Mouse (Mus musculus) kidney, embryonic 14.5 days (tissue): ENCODE measurements around the gene Apba3. TPM values are rescaled to one million over a fixed set of nuclear protein-coding genes. Genes with fewer than 3 reads are reported as not detected.

Source experiments
- ATAC-seq: fragments of 200-750 bp; cut with Nextera tagmentation; 2 replicates; pipeline ENCODE4 v1.8.0; 2017; ENCODE audit warnings: moderate number of reproducible peaks, mild to moderate bottlenecking, moderate TSS enrichment, moderate library complexity; ENCODE audit not compliant: low FRiP score, low TSS enrichment
- H3K27ac ChIP-seq: fragments of 300-500 bp; sonication (generic); 2 replicates; pipeline ENCODE4 v1.5.1; 2014; ENCODE audit warnings: low read depth, mild to moderate bottlenecking, low read length, moderate library complexity, mixed read lengths
- H3K27me3 ChIP-seq: fragments of 300-500 bp; sonication (generic); 2 replicates; pipeline ENCODE4 v1.6.1; 2014; ENCODE audit warnings: mild to moderate bottlenecking, low read length; ENCODE audit not compliant: control insufficient read depth, insufficient read depth
- H3K36me3 ChIP-seq: fragments of 300-500 bp; sonication (generic); 2 replicates; pipeline ENCODE4 v1.6.1; 2014; ENCODE audit warnings: low read length, mixed read lengths; ENCODE audit not compliant: control insufficient read depth, insufficient read depth
- H3K4me1 ChIP-seq: fragments of 300-500 bp; sonication (generic); 2 replicates; pipeline ENCODE4 v1.6.1; 2014; ENCODE audit warnings: low read length, mixed read lengths; ENCODE audit not compliant: control insufficient read depth, insufficient read depth
- H3K4me2 ChIP-seq: fragments of 300-500 bp; sonication (generic); replicated peaks from 2 replicates; pipeline ENCODE4 v1.6.1; 2014; ENCODE audit warnings: low read depth, mild to moderate bottlenecking, low read length
- H3K4me3 ChIP-seq: fragments of 300-500 bp; sonication (generic); 2 replicates; pipeline ENCODE4 v1.5.1; 2014; ENCODE audit warnings: mild to moderate bottlenecking, low read length
- H3K9ac ChIP-seq: fragments of 300-500 bp; sonication (generic); 2 replicates; pipeline ENCODE4 v1.6.1; 2014; ENCODE audit warnings: low read depth, mild to moderate bottlenecking, low read length, moderate library complexity
- H3K9me3 ChIP-seq: fragments of 300-500 bp; sonication (generic); 2 replicates; pipeline ENCODE4 v1.6.1; 2016; ENCODE audit warnings: low read length; ENCODE audit not compliant: control insufficient read depth
- WGBS: fragments of 180-500 bp; shearing (Covaris S2); extraction: QIAGEN DNeasy Blood & Tissue Kit; methylation state at CpG from one replicate; pipeline ENCODE4 v1.1.7; 2014; 5-methylcytosine and 5-hydroxymethylcytosine counted together
- polyA plus RNA-seq: library from polyadenylated mRNA; unstranded; fragments of >200 nt; fragmentation: Nextera tagmentation; extraction: Ambion mirVana; gene quantifications from 2 replicates; pipeline ENCODE4 v1.2.1, GENCODE M21; 2014

The Apba3 gene
- polyA plus RNA-seq, 1 experiment from 2014 or later: 51.4 TPM

DNA sequence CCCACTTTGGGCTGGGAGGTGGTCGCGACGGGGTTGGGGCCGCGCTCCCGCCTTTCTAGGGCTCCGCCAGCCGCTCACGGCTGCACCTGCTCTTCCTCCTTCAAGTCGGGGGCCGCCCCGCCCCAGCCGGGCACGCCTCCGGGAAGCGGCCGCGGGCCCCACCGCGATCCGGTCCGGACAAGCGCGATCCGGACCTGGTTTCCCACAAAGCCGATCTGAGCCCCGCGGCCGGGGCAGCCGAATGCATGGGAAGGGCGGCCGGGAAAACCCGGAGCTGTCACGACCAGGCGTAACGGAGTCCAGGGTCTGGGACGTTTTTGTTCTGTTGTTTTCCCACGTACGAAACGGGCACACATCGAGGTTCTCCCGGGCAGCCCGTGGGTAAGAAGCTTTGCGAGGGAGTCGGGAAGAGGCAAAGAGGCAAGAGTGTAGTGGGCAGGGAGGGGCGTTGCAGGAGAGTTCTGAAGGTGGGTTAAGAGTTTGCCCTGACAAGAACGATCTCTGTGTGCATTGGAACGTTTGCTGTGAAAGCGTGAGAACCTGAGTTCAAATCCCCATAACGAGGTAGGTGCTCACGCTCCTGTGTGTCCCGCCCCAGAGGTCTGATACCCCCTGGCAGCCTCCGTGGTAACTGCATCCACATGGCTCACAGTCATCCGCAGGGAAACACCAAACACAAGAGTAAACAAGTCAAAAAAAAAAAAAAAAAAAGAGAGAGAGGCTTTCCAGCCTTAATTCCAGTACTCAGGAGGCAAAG is 19.1 kb downstream of the Apba3 start:
- Histone ChIP-seq H3K4me1 (peaks cover 16% of the 10 kb centered on the region; the same call in 1 of the 2 replicates), H3K27me3 (peaks cover 33% of the 10 kb centered on the region)

DNA sequence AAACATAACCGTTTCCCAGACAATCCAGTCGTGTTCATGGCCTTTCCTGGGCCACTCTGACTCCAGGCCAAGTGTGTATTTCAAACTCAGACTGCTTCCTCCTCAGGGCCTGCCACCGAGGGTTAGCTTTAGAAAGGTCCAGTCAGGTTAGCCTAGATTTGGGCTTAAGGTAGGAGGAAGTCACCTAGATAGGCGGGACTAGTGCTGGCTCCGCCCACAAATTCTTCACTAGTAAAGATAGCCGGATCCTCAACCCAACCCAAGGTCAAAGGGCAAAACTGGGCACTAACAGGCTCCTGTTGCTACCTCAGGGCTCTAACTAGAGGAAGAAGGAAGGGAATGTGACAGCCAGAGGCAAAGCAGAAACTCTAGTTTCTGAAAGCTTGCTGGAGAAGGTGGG is 19.8 kb downstream of the Apba3 start:
- no peak overlapping the region for H3K4me2 ChIP-seq
- H3K4me3 ChIP-seq: no peak overlapping the region; the same call in 1 of the 2 replicates
- peaks cover 16% of the 10 kb centered on the region; the same call in 1 of the 2 replicates for H3K4me1 ChIP-seq
- peaks cover 39% of the 10 kb centered on the region for H3K27me3 ChIP-seq
- H3K9me3 ChIP-seq: no peaks in the 10 kb centered on the region
- H3K36me3 ChIP-seq: no peaks in the 10 kb centered on the region
- H3K27ac ChIP-seq: no peak overlapping the region
- 38% methylated on average over 6 of the region's 6 CpGs for WGBS
- ATAC-seq: no peak
- no peak overlapping the region for H3K9ac ChIP-seq

More for the DNA sequence above, 19.1 kb downstream of the Apba3 start:
- ATAC-seq: peak; percentile 67
- H3K9me3 ChIP-seq: no peaks in the 10 kb centered on the region
- peak overlapping the region; percentile 52 for H3K4me3 ChIP-seq
- H3K9ac ChIP-seq: peak overlapping the region; percentile 65
- 2% methylated on average over 54 of the region's 54 CpGs for WGBS
- H3K4me2 ChIP-seq: peak overlapping the region; percentile 85
- no peak overlapping the region for H3K27ac ChIP-seq
- H3K36me3 ChIP-seq: no peaks in the 10 kb centered on the region

DNA sequence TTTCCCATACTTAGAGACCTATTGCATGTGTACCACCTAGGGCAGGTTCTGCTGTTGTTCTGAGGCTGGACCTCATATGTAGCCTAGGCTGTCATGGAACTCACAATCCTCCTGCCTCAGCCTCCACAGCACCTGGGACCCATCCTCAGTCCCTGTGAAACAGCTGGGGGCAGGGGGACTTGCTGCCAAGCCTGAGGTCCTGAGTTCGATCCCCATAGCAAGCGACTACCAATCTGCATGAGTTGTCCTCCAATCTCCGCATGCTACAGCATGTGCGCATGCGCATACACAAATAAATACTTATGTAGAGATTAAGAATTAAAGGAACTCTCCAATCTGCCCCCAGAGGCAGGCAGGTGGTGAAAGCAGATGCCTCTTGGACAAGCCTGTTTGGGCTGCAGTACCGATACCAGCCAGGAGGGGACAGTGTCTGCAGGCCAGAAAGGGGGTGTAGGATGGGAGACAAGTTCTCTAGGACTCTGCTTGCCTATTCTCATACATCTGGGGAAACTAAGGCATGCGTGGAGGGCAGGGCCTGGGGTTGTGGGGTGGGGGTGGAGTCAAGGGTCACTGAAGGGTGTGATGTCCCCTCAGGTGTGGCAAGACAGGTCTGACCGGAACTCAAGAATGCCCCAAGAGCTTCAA is 20.9 kb downstream of the Apba3 start:
- peaks cover 39% of the 10 kb centered on the region for H3K27me3 ChIP-seq
- H3K36me3 ChIP-seq: no peaks in the 10 kb centered on the region
- H3K4me3 ChIP-seq: no peak overlapping the region
- ATAC-seq: no peak
- H3K9ac ChIP-seq: no peak overlapping the region
- no peaks in the 10 kb centered on the region for H3K9me3 ChIP-seq
- H3K4me2 ChIP-seq: peak overlapping the region; percentile 17; the same call in 1 of the 2 replicates
- H3K27ac ChIP-seq: no peak overlapping the region
- WGBS: 63% methylated on average over 8 of the region's 8 CpGs
- H3K4me1 ChIP-seq: peaks cover 16% of the 10 kb centered on the region; the same call in 1 of the 2 replicates

DNA sequence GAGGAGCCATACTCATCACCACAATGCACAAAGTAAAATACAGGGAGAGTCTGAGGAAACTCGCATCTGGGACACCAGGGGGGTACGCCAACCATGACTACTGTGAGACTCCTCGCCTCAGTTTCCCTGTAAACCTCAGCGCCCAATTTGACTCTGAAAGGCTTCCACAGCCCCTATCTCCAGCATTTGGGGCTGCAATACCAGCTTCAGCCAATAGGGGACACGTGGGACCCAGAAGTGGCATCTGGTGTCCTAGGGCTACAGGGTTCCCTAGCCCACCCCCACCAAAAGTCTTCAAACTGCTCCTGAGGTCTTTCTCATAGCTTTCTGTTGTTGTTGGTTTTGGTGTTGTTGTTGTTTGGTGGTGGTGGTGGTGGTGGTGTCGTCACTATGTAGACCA is 21.8 kb downstream of the Apba3 start:
- no peak for ATAC-seq
- H3K27ac ChIP-seq: no peak overlapping the region
- H3K9me3 ChIP-seq: no peaks in the 10 kb centered on the region
- H3K27me3 ChIP-seq: peaks cover 35% of the 10 kb centered on the region
- H3K4me2 ChIP-seq: no peak overlapping the region
- WGBS: 44% methylated on average over 6 of the region's 6 CpGs
- no peak overlapping the region for H3K9ac ChIP-seq
- H3K4me3 ChIP-seq: no peak overlapping the region
- no peaks in the 10 kb centered on the region for H3K36me3 ChIP-seq
- peaks cover 19% of the 10 kb centered on the region for H3K4me1 ChIP-seq

DNA sequence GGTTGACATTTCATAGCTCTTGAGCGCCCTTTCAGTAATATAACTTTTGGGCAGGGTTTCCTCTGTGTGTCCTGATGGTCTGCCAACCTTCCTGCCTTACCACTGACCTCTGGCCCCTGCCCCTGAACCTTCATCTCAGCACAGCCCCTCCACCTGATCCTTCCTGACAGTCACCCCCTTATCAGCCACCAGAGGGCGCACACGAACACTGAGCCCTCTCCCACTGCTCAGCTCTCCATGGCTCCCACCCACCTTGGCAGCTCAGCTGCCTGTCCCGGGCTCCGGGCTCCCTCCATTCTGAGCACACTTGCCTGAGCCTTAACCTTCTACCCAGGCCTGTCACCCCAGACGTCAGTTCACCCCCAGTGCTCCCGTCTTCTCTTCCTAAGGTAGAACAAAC is 22.5 kb downstream of the Apba3 start:
- ATAC-seq: no peak
- 3% methylated on average over 7 of the region's 7 CpGs for WGBS
- Histone ChIP-seq H3K4me1 (peaks cover 24% of the 10 kb centered on the region), H3K27me3 (peaks cover 28% of the 10 kb centered on the region), H3K36me3 (no peaks in the 10 kb centered on the region), H3K9ac (no peak overlapping the region), H3K4me2 (no peak overlapping the region), H3K27ac (no peak overlapping the region), H3K4me3 (no peak overlapping the region), H3K9me3 (no peaks in the 10 kb centered on the region)

DNA sequence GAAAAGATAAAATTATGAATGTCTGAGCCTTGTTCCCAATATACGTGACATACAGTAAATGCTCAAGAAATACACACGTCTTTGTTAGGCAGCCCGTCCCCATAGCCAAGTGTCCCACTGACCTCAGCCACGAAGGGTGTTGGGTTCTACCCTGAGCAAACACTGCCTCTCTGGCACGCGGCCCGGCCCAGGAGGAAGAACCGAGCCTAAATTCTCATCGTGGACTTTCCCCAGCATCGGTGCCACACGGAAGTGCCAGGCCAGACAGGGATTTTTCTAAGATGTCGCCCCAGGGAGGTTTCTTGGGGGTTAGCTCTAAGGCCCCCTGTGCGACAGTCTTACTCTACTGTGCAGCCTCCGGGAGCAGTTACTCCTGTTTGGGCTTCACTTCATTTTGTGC is 23.1 kb downstream of the Apba3 start:
- Histone ChIP-seq H3K4me1 (peaks cover 28% of the 10 kb centered on the region), H3K27ac (no peak overlapping the region), H3K36me3 (no peaks in the 10 kb centered on the region), H3K27me3 (peaks cover 23% of the 10 kb centered on the region), H3K9ac (no peak overlapping the region), H3K4me2 (no peak overlapping the region), H3K9me3 (no peaks in the 10 kb centered on the region), H3K4me3 (no peak overlapping the region)
- no peak for ATAC-seq
- WGBS: 64% methylated on average over 14 of the region's 14 CpGs

DNA sequence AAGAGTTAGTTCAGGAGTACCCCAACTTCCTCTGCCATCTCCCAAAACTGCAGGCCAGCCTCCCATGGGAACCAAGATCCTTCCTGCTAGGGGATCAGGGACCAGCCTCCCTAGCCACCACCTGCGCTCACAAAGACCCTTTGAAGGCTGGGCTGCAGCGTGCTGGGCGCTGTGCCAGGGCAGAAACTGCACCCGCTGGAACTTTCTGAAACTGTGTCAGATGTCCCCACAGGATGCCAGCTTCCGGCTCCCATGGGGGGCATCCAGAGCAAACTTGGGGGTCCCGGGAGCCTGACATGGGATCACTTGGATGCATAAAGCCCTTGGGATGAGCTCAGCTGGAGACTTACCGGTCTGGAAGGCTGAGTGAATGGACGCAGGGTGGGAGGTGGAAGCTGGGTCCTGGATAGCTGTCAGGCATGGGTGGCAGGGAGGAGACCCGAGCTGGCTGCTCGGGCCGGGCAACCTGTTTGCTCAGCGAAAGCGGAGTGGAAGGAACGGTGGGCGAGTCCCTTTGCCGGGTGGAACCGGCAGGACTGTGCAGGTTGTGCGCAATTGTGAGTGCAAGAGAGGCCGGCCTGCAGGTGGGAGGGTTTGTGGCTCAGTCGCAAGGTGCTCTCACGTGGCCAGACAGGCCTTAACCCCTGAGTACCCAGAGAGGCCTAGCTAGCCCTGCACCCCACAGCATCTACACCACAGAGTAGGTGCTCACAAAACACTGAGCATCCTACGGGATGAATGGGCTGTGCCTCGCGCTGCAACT is 24.1 kb downstream of the Apba3 start:
- Histone ChIP-seq H3K4me1 (peaks cover 24% of the 10 kb centered on the region), H3K27ac (peak overlapping the region; percentile 30; the same call in 1 of the 2 replicates), H3K9ac (peak overlapping the region; percentile 28; the same call in 1 of the 2 replicates), H3K36me3 (no peaks in the 10 kb centered on the region), H3K9me3 (no peaks in the 10 kb centered on the region), H3K4me3 (peak overlapping the region; percentile 29), H3K27me3 (peaks cover 16% of the 10 kb centered on the region), H3K4me2 (peak overlapping the region; percentile 36)
- 17% methylated on average over 24 of the region's 24 CpGs for WGBS
- ATAC-seq: no peak

DNA sequence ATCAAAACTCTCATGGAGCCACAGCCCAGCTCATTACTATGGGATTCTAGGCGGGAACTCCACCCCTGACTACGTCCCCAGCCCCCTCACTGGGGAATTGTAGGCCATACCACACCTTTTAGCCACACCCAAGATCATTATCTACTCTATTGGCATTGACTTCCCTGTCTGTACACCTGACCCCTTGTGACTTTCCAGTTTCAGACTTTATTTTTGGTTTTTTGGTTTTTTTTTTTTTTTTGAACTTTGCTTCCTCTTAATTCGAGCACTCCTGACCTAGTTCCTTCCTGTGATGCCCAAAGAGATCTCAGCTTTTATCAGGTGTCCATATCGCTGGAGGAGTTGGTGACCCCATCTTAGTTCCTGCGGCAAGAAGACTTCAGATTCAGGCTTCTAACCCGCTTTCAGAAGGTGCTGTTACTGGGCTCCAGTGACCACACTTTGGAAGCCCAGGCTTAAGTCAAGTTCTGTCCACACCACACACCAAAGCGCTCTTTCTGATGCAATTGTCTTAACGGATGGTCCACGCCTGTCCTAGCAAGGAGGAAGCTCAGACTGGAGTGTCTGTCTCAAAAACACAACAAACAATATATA is 24.8 kb downstream of the Apba3 start, which contains the start of gene Tjp3:
Tjp3 (minus strand) TSS at position 71 of the 594 bp plus-strand sequence.
- Histone ChIP-seq H3K27ac (peak within 1 kb of the TSS; percentile 30; the same call in 1 of the 2 replicates), H3K9me3 (no peaks in the 10 kb centered on the region), H3K4me1 (peaks cover 24% of the 10 kb centered on the region), H3K4me3 (peak within 1 kb of the TSS; percentile 29), H3K4me2 (peak within 1 kb of the TSS; percentile 36), H3K36me3 (no peaks in the 10 kb centered on the region), H3K27me3 (peaks cover 16% of the 10 kb centered on the region), H3K9ac (peak within 1 kb of the TSS; percentile 28; the same call in 1 of the 2 replicates)
- ATAC-seq: no peak
- WGBS: 63% methylated on average over 9 of the region's 9 CpGs
